Mouse (Mus musculus) limb, embryonic 14.5 days (tissue): Measurements from ENCODE around the gene Sptlc2. TPM values are rescaled to one million over a fixed set of nuclear protein-coding genes. Genes with fewer than 3 reads are reported as not detected.
"Not testable (repeated sequence)": the region's sequence is repeated elsewhere in the genome, so short reads cannot be mapped to it uniquely, and the experiment has no call there.

Experiments used
- ATAC-seq: fragments of 200-750 bp; cut with Nextera tagmentation; 2 replicates; pipeline ENCODE4 v1.8.0; 2017; ENCODE audit warnings: low read depth, moderate number of reproducible peaks, moderate TSS enrichment; ENCODE audit not compliant: low FRiP score
- DNase-seq: peaks from one replicate; pipeline ENCODE4 v3.0.0-alpha.2; 2015; ENCODE audit warnings: low spot score
- H3K27ac ChIP-seq: fragments of 300-500 bp; sonication (generic); replicated peaks from 2 replicates; pipeline ENCODE4 v1.5.1; 2014; ENCODE audit warnings: low read depth, mild to moderate bottlenecking, low read length, moderate library complexity, mixed read lengths
- H3K27me3 ChIP-seq: fragments of 300-500 bp; sonication (generic); 2 replicates; pipeline ENCODE4 v1.6.1; 2014; ENCODE audit warnings: low read length, mixed read lengths; ENCODE audit not compliant: control insufficient read depth, insufficient read depth
- H3K36me3 ChIP-seq: fragments of 300-500 bp; sonication (generic); 2 replicates; pipeline ENCODE4 v1.6.1; 2014; ENCODE audit warnings: mild to moderate bottlenecking, low read length, moderate library complexity, mixed read lengths; ENCODE audit not compliant: control insufficient read depth, insufficient read depth
- H3K4me1 ChIP-seq: fragments of 300-500 bp; sonication (generic); 2 replicates; pipeline ENCODE4 v1.6.1; 2014; ENCODE audit warnings: antibody characterized with exemption, low read length, mixed read lengths; ENCODE audit not compliant: control insufficient read depth, insufficient read depth
- H3K4me2 ChIP-seq: fragments of 300-500 bp; sonication (generic); replicated peaks from 2 replicates; pipeline ENCODE4 v1.6.1; 2014; ENCODE audit warnings: low read depth, mild to moderate bottlenecking, low read length, moderate library complexity; ENCODE audit not compliant: severe bottlenecking
- H3K4me3 ChIP-seq: fragments of 300-500 bp; sonication (generic); replicated peaks from 2 replicates; pipeline ENCODE4 v1.5.1; 2014; ENCODE audit warnings: low read length
- H3K9ac ChIP-seq: fragments of 300-500 bp; sonication (generic); 2 replicates; pipeline ENCODE4 v1.6.1; 2014; ENCODE audit warnings: mild to moderate bottlenecking, low read depth, low read length, moderate library complexity; ENCODE audit not compliant: severe bottlenecking
- H3K9me3 ChIP-seq: fragments of 300-500 bp; sonication (generic); 2 replicates; pipeline ENCODE4 v1.6.1; 2016; ENCODE audit warnings: low read length; ENCODE audit not compliant: control insufficient read depth
- POLR2A ChIP-seq: fragments of 200-500 bp; IDR thresholded peaks from 2 replicates; pipeline ENCODE4 v1.8.0; 2012; ENCODE audit warnings: inconsistent platforms, mild to moderate bottlenecking, moderate library complexity, borderline replicate concordance; ENCODE audit not compliant: insufficient read depth, insufficient read length; ENCODE audit errors: extremely low read depth
- WGBS: fragments of 180-500 bp; shearing (Covaris S2); extraction: QIAGEN DNeasy Blood & Tissue Kit; methylation state at CpG from one replicate; pipeline ENCODE4 v1.1.7; 2014; 5-methylcytosine and 5-hydroxymethylcytosine counted together
- polyA plus RNA-seq, 2 experiments: library from polyadenylated mRNA; depleted of rRNA in 1 of 2; stranded (reverse) in 1 of 2; unstranded in 1 of 2; fragments of >200 nt; fragmentation: Nextera tagmentation in 1 of 2; extraction: Ambion mirVana in 1 of 2; gene quantifications; 2 replicates each; pipeline versions ENCODE4 v1.2.1 to v1.2.3; 2012 to 2014

Sptlc2 gene
- polyA plus RNA-seq, 2 experiments: 35.2 to 85.5 TPM

DNA sequence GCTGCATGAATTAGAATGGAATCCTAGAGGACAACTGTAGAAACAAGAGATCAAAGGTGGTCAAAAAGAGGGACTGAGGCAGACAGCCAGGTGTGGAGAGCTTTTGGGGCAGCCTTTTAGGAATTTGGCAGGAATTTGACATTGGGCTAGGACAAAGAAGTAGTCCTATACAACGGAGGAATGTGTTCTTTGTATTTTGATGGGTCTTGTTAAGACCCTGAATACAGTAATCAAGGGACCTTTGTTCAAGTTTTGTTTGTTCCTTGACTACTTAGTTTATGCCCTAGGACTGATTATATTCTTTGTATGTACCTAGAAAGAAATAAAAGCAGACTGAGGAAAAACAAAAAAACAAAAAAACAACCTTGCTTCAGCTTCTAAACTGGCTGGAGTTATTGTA is 70.2 kb downstream of the Sptlc2 start:
- H3K4me1 ChIP-seq: no peaks in the 10 kb centered on the region
- no peaks in the 10 kb centered on the region for H3K27me3 ChIP-seq
- H3K9me3 ChIP-seq: no peaks in the 10 kb centered on the region
- ATAC-seq: no peak
- no peak overlapping the region for H3K4me3 ChIP-seq
- H3K4me2 ChIP-seq: no peak overlapping the region
- no peak for DNase-seq
- TF ChIP-seq POLR2A: no peak
- H3K27ac ChIP-seq: no peak overlapping the region
- no peak overlapping the region for H3K9ac ChIP-seq
- WGBS: 80% methylated on average over 1 of the region's 1 CpGs
- peaks cover 10% of the 10 kb centered on the region; the same call in 1 of the 2 replicates for H3K36me3 ChIP-seq

GRCm38 (mm10) chr12:87313098-87313497 is 75.1 kb downstream of the Sptlc2 start:
- no peak overlapping the region for H3K9ac ChIP-seq
- no peak overlapping the region for H3K27ac ChIP-seq
- no peaks in the 10 kb centered on the region for H3K4me1 ChIP-seq
- no peaks in the 10 kb centered on the region for H3K9me3 ChIP-seq
- H3K36me3 ChIP-seq: peaks cover 47% of the 10 kb centered on the region
- no peak overlapping the region for H3K4me3 ChIP-seq
- H3K4me2 ChIP-seq: no peak overlapping the region
- ATAC-seq (no peak), DNase-seq (no peak)
- 87% methylated on average over 2 of the region's 2 CpGs for WGBS
- TF ChIP-seq POLR2A: no peak
- no peaks in the 10 kb centered on the region for H3K27me3 ChIP-seq

- H3K27me3 ChIP-seq, H3K4me2 ChIP-seq, H3K9me3 ChIP-seq, H3K9ac ChIP-seq, ATAC-seq, H3K4me3 ChIP-seq, H3K27ac ChIP-seq, H3K4me1 ChIP-seq, DNase-seq: not testable (repeated sequence)
- WGBS: 53% methylated on average over 4 of the region's 4 CpGs
- H3K36me3 ChIP-seq: peaks cover 25% of the 10 kb centered on the region
These were observed 81.6 kb downstream of the Sptlc2 start for GRCm38 (mm10) chr12:87306584-87306844.

DNA sequence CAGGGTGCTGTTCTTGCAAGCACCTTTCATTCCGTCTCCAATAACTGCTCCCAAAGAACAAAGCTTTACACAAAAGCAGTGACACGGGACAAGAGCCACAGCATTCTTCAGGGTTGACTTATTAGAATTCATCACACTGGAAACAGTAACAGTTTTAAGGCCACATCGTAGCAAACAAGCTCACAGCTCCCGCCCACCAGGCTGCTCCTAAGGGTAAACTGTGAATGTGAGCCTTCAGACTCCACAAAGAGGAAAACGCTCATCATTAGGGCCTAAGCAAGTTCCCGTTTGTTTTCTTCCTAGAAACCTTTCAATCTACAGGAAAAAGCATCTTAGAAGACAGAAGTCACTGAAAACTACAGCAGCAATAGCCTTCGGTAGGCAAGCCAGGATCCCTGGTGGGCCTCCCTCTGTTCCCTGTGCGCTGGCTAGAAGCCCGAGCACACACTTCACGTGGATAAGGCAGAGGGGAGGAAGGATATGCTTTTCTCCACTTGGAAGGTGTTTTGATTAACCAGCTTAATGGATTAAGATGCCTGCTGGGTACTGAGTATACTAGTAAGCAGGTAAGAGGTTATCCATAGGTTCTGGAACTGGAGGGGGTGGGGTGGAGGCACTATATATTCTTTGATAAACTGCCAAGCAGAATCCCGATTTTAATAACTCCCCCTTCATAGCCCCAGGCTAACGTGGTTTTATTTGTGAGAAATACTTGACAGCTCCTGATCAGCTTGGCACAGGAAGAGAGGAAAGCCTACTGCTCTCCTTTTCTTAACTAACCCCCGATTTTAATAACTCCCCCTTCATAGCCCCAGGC is 82.2 kb downstream of the Sptlc2 start:
- no peak overlapping the region for H3K27ac ChIP-seq
- ATAC-seq (no peak), DNase-seq (peak; percentile 8)
- 0 out of 2 replicates have a peak, but pooled peaks cover 3% of the 10 kb centered on the region for H3K4me1 ChIP-seq
- H3K36me3 ChIP-seq: peaks cover 25% of the 10 kb centered on the region
- 28% methylated on average over 13 of the region's 13 CpGs for WGBS
- TF ChIP-seq POLR2A: no peak
- no peak overlapping the region for H3K9ac ChIP-seq
- H3K4me2 ChIP-seq: no peak overlapping the region
- peaks cover 4% of the 10 kb centered on the region; the same call in 1 of the 2 replicates for H3K27me3 ChIP-seq
- H3K4me3 ChIP-seq: no peak overlapping the region
- H3K9me3 ChIP-seq: no peaks in the 10 kb centered on the region

DNA sequence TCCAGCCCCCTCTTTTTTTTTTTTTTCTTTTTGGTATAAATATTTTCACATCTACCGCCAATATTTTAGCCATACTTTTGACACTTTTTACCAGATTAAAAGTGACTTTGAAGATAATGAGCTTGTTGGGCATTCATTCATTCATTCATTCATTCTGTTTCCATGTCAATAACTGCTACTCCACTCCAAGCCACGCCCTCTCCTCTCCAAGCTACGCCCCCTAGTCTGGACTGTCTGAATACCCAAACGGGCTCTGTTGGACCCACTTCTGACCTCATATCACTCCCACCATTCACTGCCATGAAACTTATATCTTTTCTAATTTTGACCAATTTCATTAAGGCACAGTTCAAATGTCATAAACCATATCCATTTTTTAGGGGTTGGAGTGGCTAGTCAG is 87.0 kb downstream of the Sptlc2 start:
- DNase-seq (no peak), ATAC-seq (no peak)
- no peak for TF ChIP-seq POLR2A
- no peak overlapping the region for H3K27ac ChIP-seq
- no peak overlapping the region for H3K4me3 ChIP-seq
- no peak overlapping the region for H3K4me2 ChIP-seq
- H3K9ac ChIP-seq: no peak overlapping the region
- H3K9me3 ChIP-seq: no peaks in the 10 kb centered on the region
- no peaks in the 10 kb centered on the region for H3K36me3 ChIP-seq
- 55% methylated on average over 4 of the region's 4 CpGs for WGBS
- peaks cover 17% of the 10 kb centered on the region; the same call in 1 of the 2 replicates for H3K27me3 ChIP-seq
- H3K4me1 ChIP-seq: 0 out of 2 replicates have a peak, but pooled peaks cover 3% of the 10 kb centered on the region

GRCm38 (mm10) chr12:87300441-87300690 is 87.8 kb downstream of the Sptlc2 start:
- under 1% methylated on average over 9 of the region's 9 CpGs for whole genome bisulfite sequencing
- DNase-seq (no peak), ATAC-seq (no peak)
- Histone ChIP-seq H3K36me3 (no peaks in the 10 kb centered on the region), H3K27ac (no peak overlapping the region), H3K27me3 (peaks cover 17% of the 10 kb centered on the region; the same call in 1 of the 2 replicates), H3K4me1 (no peaks in the 10 kb centered on the region), H3K4me3 (peak overlapping the region; percentile 73), H3K4me2 (peak overlapping the region; percentile 97), H3K9me3 (no peaks in the 10 kb centered on the region), H3K9ac (peak overlapping the region; percentile 72)
- TF ChIP-seq POLR2A: no peak
